Mouse (Mus musculus) forebrain, postnatal 0 days (tissue): ENCODE measurements around the gene Pex5. TPM values are rescaled to one million over a fixed set of nuclear protein-coding genes. Genes with fewer than 3 reads are reported as not detected.
"Not testable (repeated sequence)": the region's sequence is repeated elsewhere in the genome, so short reads cannot be mapped to it uniquely, and the experiment has no call there.

ENCODE experiments used
- ATAC-seq: fragments of 200-750 bp; cut with Nextera tagmentation; 2 replicates; pipeline ENCODE4 v1.8.0; 2017; ENCODE audit warnings: mild to moderate bottlenecking, moderate library complexity
- DNase-seq: peaks from one replicate; pipeline ENCODE4 v3.0.0-alpha.2; 2015
- H3K27ac ChIP-seq: fragments of 300-500 bp; sonication (generic); 2 replicates; pipeline ENCODE4 v1.5.1; 2014; ENCODE audit warnings: low read depth, mild to moderate bottlenecking, antibody characterized with exemption, low read length, moderate library complexity, mixed read lengths
- H3K27me3 ChIP-seq: fragments of 300-500 bp; sonication (generic); 2 replicates; pipeline ENCODE4 v1.6.1; 2014; ENCODE audit warnings: mild to moderate bottlenecking, low read length, mixed read lengths; ENCODE audit not compliant: insufficient read depth
- H3K36me3 ChIP-seq: fragments of 300-500 bp; sonication (generic); 2 replicates; pipeline ENCODE4 v1.6.1; 2014; ENCODE audit warnings: mild to moderate bottlenecking, moderate library complexity; ENCODE audit not compliant: insufficient read depth
- H3K4me1 ChIP-seq: fragments of 300-500 bp; sonication (generic); 2 replicates; pipeline ENCODE4 v1.6.1; 2014; ENCODE audit warnings: antibody characterized with exemption; ENCODE audit not compliant: insufficient read depth
- H3K4me2 ChIP-seq: fragments of 300-500 bp; sonication (generic); 2 replicates; pipeline ENCODE4 v1.6.1; 2014; ENCODE audit warnings: low read depth, mild to moderate bottlenecking, moderate library complexity
- H3K4me3 ChIP-seq: fragments of 300-500 bp; sonication (generic); 2 replicates; pipeline ENCODE4 v1.5.1; 2014; ENCODE audit warnings: low read depth, low read length, mixed read lengths
- H3K9ac ChIP-seq: fragments of 300-500 bp; sonication (generic); 2 replicates; pipeline ENCODE4 v1.6.1; 2014; ENCODE audit warnings: mild to moderate bottlenecking
- H3K9me3 ChIP-seq: fragments of 300-500 bp; sonication (generic); 2 replicates; pipeline ENCODE4 v1.6.1; 2016; ENCODE audit warnings: low read length
- CTCF ChIP-seq: sonication (generic); IDR thresholded peaks from 2 replicates; pipeline ENCODE4 v1.5.1; 2016; ENCODE audit warnings: antibody characterized with exemption, control low read depth, low read depth
- WGBS: fragments of 180-500 bp; shearing (Covaris S2); extraction: QIAGEN DNeasy Blood & Tissue Kit; methylation state at CpG from one replicate; pipeline ENCODE4 v1.1.7; 2014; 5-methylcytosine and 5-hydroxymethylcytosine counted together
- polyA plus RNA-seq: library from polyadenylated mRNA; unstranded; fragments of >200 nt; fragmentation: Nextera tagmentation; extraction: Ambion mirVana; gene quantifications from 2 replicates; pipeline ENCODE4 v1.2.1, GENCODE M21; 2015
- total RNA-seq: library from RNA; depleted of rRNA; stranded (reverse); fragments of >200 nt; gene quantifications from 2 replicates; pipeline ENCODE4 v1.2.3, GENCODE M21; 2014

The Pex5 gene
- total and polyA plus RNA-seq, 2 experiments from 2014 or later: 55.3 to 103 TPM

GRCm38 (mm10) chr6:124414150-124414926 lies 529 bp downstream of the Pex5 start:
- Histone ChIP-seq H3K27me3 (no peaks in the 10 kb centered on the region), H3K27ac (peak overlapping the region; percentile 88), H3K9ac (peak overlapping the region; percentile 71), H3K4me1 (peaks cover 11% of the 10 kb centered on the region; the same call in 1 of the 2 replicates), H3K36me3 (peaks cover 12% of the 10 kb centered on the region), H3K4me3 (peak overlapping the region; percentile 96), H3K9me3 (no peaks in the 10 kb centered on the region), H3K4me2 (peak overlapping the region; percentile 79)
- ATAC-seq: peak; percentile 54
- DNase-seq: peak; percentile 68
- no peak for TF ChIP-seq CTCF
- 2% methylated on average over 34 of the region's 45 CpGs for WGBS

GRCm38 (mm10) chr6:124413770-124414149 lies 1.1 kb downstream of the Pex5 start:
- DNase-seq (no peak), ATAC-seq (no peak)
- H3K4me1 ChIP-seq: peaks cover 11% of the 10 kb centered on the region; the same call in 1 of the 2 replicates
- peak overlapping the region; percentile 96 for H3K4me3 ChIP-seq
- peak overlapping the region; percentile 88 for H3K27ac ChIP-seq
- WGBS: 49% methylated on average over 3 of the region's 3 CpGs
- H3K9ac ChIP-seq: peak overlapping the region; percentile 71
- TF ChIP-seq CTCF: no peak
- H3K9me3 ChIP-seq: no peaks in the 10 kb centered on the region
- H3K36me3 ChIP-seq: peaks cover 13% of the 10 kb centered on the region
- no peaks in the 10 kb centered on the region for H3K27me3 ChIP-seq
- H3K4me2 ChIP-seq: peak overlapping the region; percentile 79

- peaks cover 6% of the 10 kb centered on the region; the same call in 1 of the 2 replicates for H3K4me1 ChIP-seq
- H3K9me3 ChIP-seq: no peaks in the 10 kb centered on the region
- no peak for DNase-seq
- WGBS: 85% methylated on average over 5 of the region's 5 CpGs
- H3K27ac ChIP-seq: no peak overlapping the region
- no peak for ATAC-seq
- H3K9ac ChIP-seq: no peak overlapping the region
- TF ChIP-seq CTCF: no peak
- no peak overlapping the region for H3K4me3 ChIP-seq
- H3K27me3 ChIP-seq: no peaks in the 10 kb centered on the region
- no peak overlapping the region for H3K4me2 ChIP-seq
- H3K36me3 ChIP-seq: peaks cover 55% of the 10 kb centered on the region
Measured at GRCm38 (mm10) chr6:124408355-124408754, 6.5 kb downstream of the Pex5 start.

- H3K36me3 ChIP-seq: peaks cover 66% of the 10 kb centered on the region
- no peak overlapping the region for H3K27ac ChIP-seq
- no peak overlapping the region for H3K4me3 ChIP-seq
- no peak for TF ChIP-seq CTCF
- DNase-seq (no peak), ATAC-seq (no peak)
- no peaks in the 10 kb centered on the region for H3K4me1 ChIP-seq
- no peaks in the 10 kb centered on the region for H3K27me3 ChIP-seq
- no peak overlapping the region for H3K4me2 ChIP-seq
- H3K9ac ChIP-seq: no peak overlapping the region
- H3K9me3 ChIP-seq: no peaks in the 10 kb centered on the region
Measured at GRCm38 (mm10) chr6:124407180-124407579, 7.7 kb downstream of the Pex5 start.

GRCm38 (mm10) chr6:124406326-124406725 lies 8.5 kb downstream of the Pex5 start:
- H3K36me3 ChIP-seq: peaks cover 69% of the 10 kb centered on the region

GRCm38 (mm10) chr6:124399738-124400137 lies 15.1 kb downstream of the Pex5 start:
- Histone ChIP-seq H3K27me3 (no peaks in the 10 kb centered on the region), H3K4me3 (no peak overlapping the region), H3K4me2 (no peak overlapping the region), H3K9me3 (no peaks in the 10 kb centered on the region), H3K36me3 (peaks cover 83% of the 10 kb centered on the region), H3K9ac (no peak overlapping the region), H3K27ac (no peak overlapping the region), H3K4me1 (no peaks in the 10 kb centered on the region)
- WGBS: 91% methylated on average over 6 of the region's 6 CpGs
- no peak for ATAC-seq
- no peak for TF ChIP-seq CTCF
- no peak for DNase-seq

More at GRCm38 (mm10) chr6:124406326-124406725, 8.5 kb downstream of the Pex5 start:
- Histone ChIP-seq H3K4me3 (no peak overlapping the region), H3K9me3 (no peaks in the 10 kb centered on the region), H3K4me1 (no peaks in the 10 kb centered on the region), H3K9ac (no peak overlapping the region), H3K4me2 (no peak overlapping the region), H3K27me3 (no peaks in the 10 kb centered on the region), H3K27ac (no peak overlapping the region)
- DNase-seq: no peak
- TF ChIP-seq CTCF: no peak
- ATAC-seq: no peak
- 93% methylated on average over 10 of the region's 10 CpGs for WGBS

GRCm38 (mm10) chr6:124394991-124395390 lies 19.9 kb downstream of the Pex5 start:
- H3K9ac ChIP-seq, DNase-seq, ATAC-seq, H3K4me3 ChIP-seq, H3K9me3 ChIP-seq, H3K27ac ChIP-seq, H3K4me2 ChIP-seq, H3K4me1 ChIP-seq, H3K27me3 ChIP-seq: not testable (repeated sequence)
- 98% methylated on average over 3 of the region's 3 CpGs for WGBS
- peaks cover 41% of the 10 kb centered on the region for H3K36me3 ChIP-seq
